Mouse (Mus musculus) gastrocnemius, adult 8-10 months (tissue): ENCODE results near the gene Gspt2. TPM values are rescaled to one million over a fixed set of nuclear protein-coding genes. Genes with fewer than 3 reads are reported as not detected.
"Not testable (repeated sequence)": the region's sequence is repeated elsewhere in the genome, so short reads cannot be mapped to it uniquely, and the experiment has no call there.

Experiments used
- DNase-seq, 2 experiments: peaks; one replicate each; pipeline ENCODE4 v3.0.0; 2022; ENCODE audit warnings: low spot score in 2 of 2
- total RNA-seq, 4 experiments: library from RNA; stranded (reverse); gene quantifications; 2 replicates each; pipeline ENCODE4 v1.2.4; 2022

The Gspt2 gene
- under 1 TPM; 0.12 to 0.56 (median 0.38) TPM for total RNA-seq

GRCm38 (mm10) chrX:94635961-94636563 is at the start of gene Gspt2:
TSS of gene Gspt2 (plus strand) at chrX:94636069.
- no peak for DNase-seq

GRCm38 (mm10) chrX:94624835-94625803 is 10.8 kb upstream of the Gspt2 start:
- no peak for DNase-seq

GRCm38 (mm10) chrX:94636911-94637310 is 1.0 kb downstream of the Gspt2 start:
- no peak for DNase-seq

GRCm38 (mm10) chrX:94648541-94648940 is 12.7 kb downstream of the Gspt2 start:
- DNase-seq = no peak

- no peak for DNase-seq
These were observed 21.9 kb downstream of the Gspt2 start for GRCm38 (mm10) chrX:94657734-94658133.

- no peak for DNase-seq
These were observed 34.9 kb downstream of the Gspt2 start for GRCm38 (mm10) chrX:94670814-94671213.

GRCm38 (mm10) chrX:94674977-94675376 is 39.1 kb downstream of the Gspt2 start:
- no peak for DNase-seq

GRCm38 (mm10) chrX:94681581-94681980 is 45.7 kb downstream of the Gspt2 start:
- DNase-seq = not testable (repeated sequence)

GRCm38 (mm10) chrX:94689593-94689992 is 53.7 kb downstream of the Gspt2 start:
- DNase-seq = not testable (repeated sequence)

Other genes with a start within 250 kb of the Gspt2 start
- 10 to 100 TPM; 10.6 to 16.0 (median 13.1) TPM for gene Maged1, start 93.9 kb upstream of the Gspt2 start, total RNA-seq
- 1 to 10 TPM; 2.1 to 3.7 (median 2.5) TPM for gene Zxdb, start 88.5 kb downstream of the Gspt2 start, total RNA-seq